Mouse (Mus musculus): ENCODE data around the gene Snrk. TPM values are rescaled to one million over a fixed set of nuclear protein-coding genes. Genes with fewer than 3 reads are reported as not detected.

Gene Snrk
- polyA plus RNA-seq, 1 experiment from 2014 or later: 43.0 TPM

GRCm38 (mm10) chr9:122193823-122194222, 76.8 kb downstream of the Snrk start:
- Histone ChIP-seq H3K4me3 (ENCODE audit: low read depth, low read length) (no peak overlapping the region), H3K4me2 (ENCODE audit: low read depth, low read length) (no peak overlapping the region), H3K4me1 (ENCODE audit: control insufficient read depth, insufficient read depth, low read length) (no peaks in the 10 kb centered on the region), H3K27ac (ENCODE audit: low read depth, low read length) (no peak overlapping the region), H3K9me3 (ENCODE audit: control insufficient read depth, low read length) (no peaks in the 10 kb centered on the region), H3K27me3 (ENCODE audit: control insufficient read depth, insufficient read depth, low read length) (no peaks in the 10 kb centered on the region), H3K9ac (replicated peaks; ENCODE audit: low read depth, low read length) (no peak overlapping the region), H3K36me3 (ENCODE audit: control insufficient read depth, insufficient read depth, low read length) (peaks cover 2% of the 10 kb centered on the region; the same call in 1 of the 2 replicates)
- WGBS: 93% methylated on average over 5 of the region's 5 CpGs
- ATAC-seq (ENCODE audit: low read depth): no peak

- Histone ChIP-seq H3K4me2 (ENCODE audit: low read depth, low read length) (no peak overlapping the region), H3K9ac (replicated peaks; ENCODE audit: low read depth, low read length) (no peak overlapping the region), H3K27me3 (ENCODE audit: control insufficient read depth, insufficient read depth, low read length) (no peaks in the 10 kb centered on the region), H3K9me3 (ENCODE audit: control insufficient read depth, low read length) (no peaks in the 10 kb centered on the region), H3K27ac (ENCODE audit: low read depth, low read length) (no peak overlapping the region), H3K36me3 (ENCODE audit: control insufficient read depth, insufficient read depth, low read length) (peaks cover 5% of the 10 kb centered on the region; the same call in 1 of the 2 replicates), H3K4me1 (ENCODE audit: control insufficient read depth, insufficient read depth, low read length) (no peaks in the 10 kb centered on the region), H3K4me3 (ENCODE audit: low read depth, low read length) (no peak overlapping the region)
- WGBS: 78% methylated on average over 5 of the region's 5 CpGs
- no peak for ATAC-seq (ENCODE audit: low read depth)
Observed at GRCm38 (mm10) chr9:122195042-122195682, 78.1 kb downstream of the Snrk start.

DNA sequence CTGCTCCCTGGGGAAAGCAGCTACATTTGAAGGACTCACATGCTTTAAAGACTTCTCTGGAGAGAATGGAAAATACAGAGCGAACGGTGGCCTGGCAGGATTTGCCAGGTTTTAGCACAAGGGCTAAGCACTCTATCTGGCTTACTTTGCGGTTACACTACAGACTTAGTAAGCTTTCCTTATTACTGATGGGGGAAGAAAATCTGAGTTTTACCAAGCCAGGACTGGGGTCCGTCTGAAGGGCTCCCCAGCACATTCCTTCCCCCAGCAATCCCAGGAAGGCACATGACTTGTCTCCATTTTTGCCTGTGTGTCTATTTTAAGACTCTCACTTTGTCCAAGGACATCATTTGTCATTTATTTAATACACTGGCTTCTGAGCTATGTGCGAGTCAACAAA, 80.0 kb downstream of the Snrk start:
- Histone ChIP-seq H3K4me1 (ENCODE audit: control insufficient read depth, insufficient read depth, low read length) (no peaks in the 10 kb centered on the region), H3K27me3 (ENCODE audit: control insufficient read depth, insufficient read depth, low read length) (no peaks in the 10 kb centered on the region), H3K4me3 (ENCODE audit: low read depth, low read length) (no peak overlapping the region), H3K9me3 (ENCODE audit: control insufficient read depth, low read length) (no peaks in the 10 kb centered on the region), H3K9ac (replicated peaks; ENCODE audit: low read depth, low read length) (no peak overlapping the region), H3K4me2 (ENCODE audit: low read depth, low read length) (no peak overlapping the region), H3K27ac (ENCODE audit: low read depth, low read length) (no peak overlapping the region), H3K36me3 (ENCODE audit: control insufficient read depth, insufficient read depth, low read length) (peaks cover 5% of the 10 kb centered on the region; the same call in 1 of the 2 replicates)
- ATAC-seq (ENCODE audit: low read depth): no peak
- WGBS: 82% methylated on average over 5 of the region's 5 CpGs

GRCm38 (mm10) chr9:122198621-122199020, 81.6 kb downstream of the Snrk start:
- Histone ChIP-seq H3K36me3 (ENCODE audit: control insufficient read depth, insufficient read depth, low read length) (peaks cover 5% of the 10 kb centered on the region; the same call in 1 of the 2 replicates), H3K4me2 (ENCODE audit: low read depth, low read length) (no peak overlapping the region), H3K4me3 (ENCODE audit: low read depth, low read length) (no peak overlapping the region), H3K27ac (ENCODE audit: low read depth, low read length) (no peak overlapping the region), H3K27me3 (ENCODE audit: control insufficient read depth, insufficient read depth, low read length) (no peaks in the 10 kb centered on the region), H3K9me3 (ENCODE audit: control insufficient read depth, low read length) (no peaks in the 10 kb centered on the region), H3K9ac (replicated peaks; ENCODE audit: low read depth, low read length) (no peak overlapping the region), H3K4me1 (ENCODE audit: control insufficient read depth, insufficient read depth, low read length) (no peaks in the 10 kb centered on the region)
- ATAC-seq (ENCODE audit: low read depth): no peak
- WGBS: 63% methylated on average over 3 of the region's 3 CpGs

- H3K4me2 ChIP-seq (ENCODE audit: low read depth, low read length): no peak overlapping the region
- H3K9ac ChIP-seq (replicated peaks; ENCODE audit: low read depth, low read length): no peak overlapping the region
- H3K9me3 ChIP-seq (ENCODE audit: control insufficient read depth, low read length): no peaks in the 10 kb centered on the region
- 23% methylated on average over 6 of the region's 6 CpGs for WGBS
- ATAC-seq (ENCODE audit: low read depth): no peak; the same call in 1 of the 2 replicates
- no peaks in the 10 kb centered on the region for H3K27me3 ChIP-seq (ENCODE audit: control insufficient read depth, insufficient read depth, low read length)
- H3K4me3 ChIP-seq (ENCODE audit: low read depth, low read length): no peak overlapping the region
- no peaks in the 10 kb centered on the region for H3K4me1 ChIP-seq (ENCODE audit: control insufficient read depth, insufficient read depth, low read length)
- no peak overlapping the region for H3K27ac ChIP-seq (ENCODE audit: low read depth, low read length)
- peaks cover 5% of the 10 kb centered on the region; the same call in 1 of the 2 replicates for H3K36me3 ChIP-seq (ENCODE audit: control insufficient read depth, insufficient read depth, low read length)
Observed at GRCm38 (mm10) chr9:122199253-122199652, 82.2 kb downstream of the Snrk start.

DNA sequence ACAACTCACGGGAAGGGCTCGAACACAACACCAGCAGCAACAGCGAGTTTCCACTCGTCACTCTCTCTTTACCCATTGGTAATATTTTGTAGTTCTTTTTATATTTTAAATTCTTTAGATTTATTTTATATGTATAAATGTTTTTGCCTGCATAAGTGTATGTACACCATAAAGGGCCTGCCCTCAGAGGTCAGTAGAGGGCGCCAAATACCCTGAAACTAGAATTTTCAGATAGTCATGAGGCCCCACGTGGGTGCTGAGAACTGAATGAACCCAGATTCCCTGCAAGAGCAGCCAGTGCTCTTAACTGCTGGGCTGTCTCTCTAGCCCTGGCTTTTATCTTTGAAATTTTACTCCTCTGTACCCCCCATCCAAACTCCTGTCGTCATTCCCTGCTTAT, 87.4 kb downstream of the Snrk start:
- no peak overlapping the region for H3K9ac ChIP-seq (replicated peaks; ENCODE audit: low read depth, low read length)
- H3K4me2 ChIP-seq (ENCODE audit: low read depth, low read length): no peak overlapping the region
- WGBS: 70% methylated on average over 7 of the region's 7 CpGs
- H3K27me3 ChIP-seq (ENCODE audit: control insufficient read depth, insufficient read depth, low read length): no peaks in the 10 kb centered on the region
- no peak overlapping the region for H3K4me3 ChIP-seq (ENCODE audit: low read depth, low read length)
- ATAC-seq (ENCODE audit: low read depth): no peak
- no peaks in the 10 kb centered on the region for H3K36me3 ChIP-seq (ENCODE audit: control insufficient read depth, insufficient read depth, low read length)
- H3K9me3 ChIP-seq (ENCODE audit: control insufficient read depth, low read length): no peaks in the 10 kb centered on the region
- H3K27ac ChIP-seq (ENCODE audit: low read depth, low read length): no peak overlapping the region
- H3K4me1 ChIP-seq (ENCODE audit: control insufficient read depth, insufficient read depth, low read length): no peaks in the 10 kb centered on the region

- no peak overlapping the region for H3K27ac ChIP-seq (ENCODE audit: low read depth, low read length)
- no peak for ATAC-seq (ENCODE audit: low read depth)
Observed at GRCm38 (mm10) chr9:122205543-122206200, 88.6 kb downstream of the Snrk start.

GRCm38 (mm10) chr9:122208311-122208710, 91.2 kb downstream of the Snrk start:
- 79% methylated on average over 4 of the region's 4 CpGs for WGBS
- no peak overlapping the region for H3K4me2 ChIP-seq (ENCODE audit: low read depth, low read length)
- H3K9ac ChIP-seq (replicated peaks; ENCODE audit: low read depth, low read length): no peak overlapping the region
- H3K4me1 ChIP-seq (ENCODE audit: control insufficient read depth, insufficient read depth, low read length): no peaks in the 10 kb centered on the region
- no peak for ATAC-seq (ENCODE audit: low read depth)
- H3K4me3 ChIP-seq (ENCODE audit: low read depth, low read length): no peak overlapping the region
- H3K27ac ChIP-seq (ENCODE audit: low read depth, low read length): no peak overlapping the region
- H3K9me3 ChIP-seq (ENCODE audit: control insufficient read depth, low read length): no peaks in the 10 kb centered on the region
- H3K27me3 ChIP-seq (ENCODE audit: control insufficient read depth, insufficient read depth, low read length): no peaks in the 10 kb centered on the region
- H3K36me3 ChIP-seq (ENCODE audit: control insufficient read depth, insufficient read depth, low read length): no peaks in the 10 kb centered on the region

More at GRCm38 (mm10) chr9:122205543-122206200, 88.6 kb downstream of the Snrk start:
- no peak overlapping the region for H3K4me3 ChIP-seq (ENCODE audit: low read depth, low read length)
- 69% methylated on average over 11 of the region's 11 CpGs for WGBS
- no peaks in the 10 kb centered on the region for H3K9me3 ChIP-seq (ENCODE audit: control insufficient read depth, low read length)
- no peak overlapping the region for H3K9ac ChIP-seq (replicated peaks; ENCODE audit: low read depth, low read length)
- H3K27me3 ChIP-seq (ENCODE audit: control insufficient read depth, insufficient read depth, low read length): no peaks in the 10 kb centered on the region
- H3K4me1 ChIP-seq (ENCODE audit: control insufficient read depth, insufficient read depth, low read length): no peaks in the 10 kb centered on the region
- H3K4me2 ChIP-seq (ENCODE audit: low read depth, low read length): no peak overlapping the region
- H3K36me3 ChIP-seq (ENCODE audit: control insufficient read depth, insufficient read depth, low read length): no peaks in the 10 kb centered on the region

- Histone ChIP-seq H3K9ac (replicated peaks; ENCODE audit: low read depth, low read length) (no peak overlapping the region), H3K9me3 (ENCODE audit: control insufficient read depth, low read length) (no peaks in the 10 kb centered on the region), H3K27ac (ENCODE audit: low read depth, low read length) (no peak overlapping the region), H3K27me3 (ENCODE audit: control insufficient read depth, insufficient read depth, low read length) (no peaks in the 10 kb centered on the region), H3K36me3 (ENCODE audit: control insufficient read depth, insufficient read depth, low read length) (no peaks in the 10 kb centered on the region), H3K4me1 (ENCODE audit: control insufficient read depth, insufficient read depth, low read length) (no peaks in the 10 kb centered on the region), H3K4me2 (ENCODE audit: low read depth, low read length) (no peak overlapping the region), H3K4me3 (ENCODE audit: low read depth, low read length) (no peak overlapping the region)
- ATAC-seq (ENCODE audit: low read depth): no peak
Observed at GRCm38 (mm10) chr9:122215118-122215517, 98.1 kb downstream of the Snrk start.

Measured in neural tube, embryonic 14.5 days (tissue).